ENCODE assay signal across 7 mouse cellular contexts in genomic region chr12:54489675-54490074, GRCm38 (mm10).
A peak's percentile ranks its signal among the peaks of the same experiment; 100 is the strongest.
DNase-seq lines count a peak whose midpoint lies in the region; ATAC-seq and TF ChIP-seq lines count a peak whose summit lies in the region.

No protein-coding gene starts in this region.

- H3K27me3 ChIP-seq in midbrain, embryonic 10.5 days (ENCODE audit: low read depth, poor library complexity, severe bottlenecking), result peaks cover 53% of the 10 kb centered on the region
- H3K27me3 ChIP-seq in small intestine, adult 2 months (ENCODE audit: control insufficient read depth, insufficient read depth, low read length), result no peaks in the 10 kb centered on the region

- TF ChIP-seq POLR2A in small intestine, adult 2 months (IDR thresholded peaks at IDR 0.05; ENCODE audit: low read depth, low read length), result no peak

- peak; percentile 60 to 92 for DNase-seq in adrenal gland, adult (ENCODE audit: inconsistent age in 2 of 2, low spot score in 1 of 2)
- peak; percentile 87 for DNase-seq in embryo, embryonic 10 days (ENCODE audit: low spot score)
- peak; percentile 40 for DNase-seq in gastrocnemius, postnatal 25 days
- DNase-seq in left cerebral cortex, adult 8-10 months (ENCODE audit: low spot score in 2 of 2), result peak; percentile 13 to 51
- peak; percentile 60 for DNase-seq in midbrain, embryonic 10.5 days (ENCODE audit: low spot score)

- H3K4me1 ChIP-seq in midbrain, embryonic 10.5 days, result peaks cover 7% of the 10 kb centered on the region; the same call in 1 of the 2 replicates
- H3K4me1 ChIP-seq in small intestine, adult 2 months (ENCODE audit: control insufficient read depth, insufficient read depth, insufficient read length, low read length), result peaks cover 5% of the 10 kb centered on the region; the same call in 1 of the 2 replicates

- no peak overlapping the region for H3K4me3 ChIP-seq in midbrain, embryonic 10.5 days
- no peak overlapping the region for H3K4me3 ChIP-seq in small intestine, adult 2 months (ENCODE audit: low read depth, low read length)

- WGBS in midbrain, embryonic 10.5 days, result 9% methylated on average over 8 of the region's 8 CpGs
- WGBS in small intestine, adult 2 months, result 2% methylated on average over 8 of the region's 8 CpGs

- peak; percentile 83; the same call in 1 of the 2 replicates for TF ChIP-seq CTCF in small intestine, adult 2 months (IDR thresholded peaks at IDR 0.05; ENCODE audit: extremely low read depth, insufficient read length, insufficient replicate concordance, low read depth, low read length)

- no peaks in the 10 kb centered on the region for H3K36me3 ChIP-seq in midbrain, embryonic 10.5 days
- no peaks in the 10 kb centered on the region for H3K36me3 ChIP-seq in small intestine, adult 2 months (ENCODE audit: control insufficient read depth, insufficient read depth, low read length)

- no peaks in the 10 kb centered on the region for H3K9me3 ChIP-seq in midbrain, embryonic 10.5 days (replicated peaks)

- no peak overlapping the region for H3K27ac ChIP-seq in midbrain, embryonic 10.5 days (replicated peaks)
- no peak overlapping the region for H3K27ac ChIP-seq in small intestine, adult 2 months (ENCODE audit: insufficient read depth, low read depth, low read length)

- ATAC-seq in inflammation-experienced regulatory T-cells, adult 6 months, result peak; percentile 52

Comparison
In these comparisons a context has a peak if more than half of its experiments do, and no peak if none do; other contexts are left out.
1. DNase-seq: peak in every context shown above with its lines; median percentile 87 in embryo, embryonic 10 days; 76 in adrenal gland, adult; 60 in midbrain, embryonic 10.5 days; 40 in gastrocnemius, postnatal 25 days; 32 in left cerebral cortex, adult 8-10 months.